Mouse (Mus musculus) embryonic facial prominence, embryonic 14.5 days (tissue): ENCODE results near the gene Krt81. TPM values are rescaled to one million over a fixed set of nuclear protein-coding genes. Genes with fewer than 3 reads are reported as not detected.

Experiments
- ATAC-seq: fragments of 200-750 bp; cut with Nextera tagmentation; 2 replicates; pipeline ENCODE4 v1.8.0; 2017; ENCODE audit warnings: low read depth, moderate number of reproducible peaks, moderate TSS enrichment
- DNase-seq: peaks from one replicate; pipeline ENCODE4 v3.0.0-alpha.2; 2015; ENCODE audit warnings: low spot score
- H3K27ac ChIP-seq: fragments of 300-500 bp; sonication (generic); replicated peaks from 2 replicates; pipeline ENCODE4 v1.5.1; 2014; ENCODE audit warnings: low read depth, mild to moderate bottlenecking, low read length, moderate library complexity
- H3K27me3 ChIP-seq: fragments of 300-500 bp; sonication (generic); replicated peaks from 2 replicates; pipeline ENCODE4 v1.6.1; 2014; ENCODE audit warnings: low read length; ENCODE audit not compliant: control insufficient read depth, insufficient read depth
- H3K36me3 ChIP-seq: fragments of 300-500 bp; sonication (generic); 2 replicates; pipeline ENCODE4 v1.6.1; 2014; ENCODE audit warnings: low read length, mixed read lengths; ENCODE audit not compliant: control insufficient read depth, insufficient read depth
- H3K4me1 ChIP-seq: fragments of 300-500 bp; sonication (generic); 2 replicates; pipeline ENCODE4 v1.6.1; 2014; ENCODE audit warnings: antibody characterized with exemption, low read length; ENCODE audit not compliant: control insufficient read depth, insufficient read depth
- H3K4me2 ChIP-seq: fragments of 300-500 bp; sonication (generic); 2 replicates; pipeline ENCODE4 v1.6.1; 2014; ENCODE audit warnings: low read depth, mild to moderate bottlenecking, low read length, moderate library complexity, mixed read lengths
- H3K4me3 ChIP-seq: fragments of 300-500 bp; sonication (generic); 2 replicates; pipeline ENCODE4 v1.5.1; 2014; ENCODE audit warnings: low read depth, mild to moderate bottlenecking, low read length
- H3K9ac ChIP-seq: fragments of 300-500 bp; sonication (generic); 2 replicates; pipeline ENCODE4 v1.6.1; 2014; ENCODE audit warnings: low read depth, mild to moderate bottlenecking, low read length, moderate library complexity, mixed read lengths
- H3K9me3 ChIP-seq: fragments of 300-500 bp; sonication (generic); 2 replicates; pipeline ENCODE4 v1.6.1; 2016; ENCODE audit warnings: low read length; ENCODE audit not compliant: control insufficient read depth
- WGBS: fragments of 180-500 bp; shearing (Covaris S2); extraction: QIAGEN DNeasy Blood & Tissue Kit; methylation state at CpG from one replicate; pipeline ENCODE4 v1.1.7; 2014; 5-methylcytosine and 5-hydroxymethylcytosine counted together
- polyA plus RNA-seq: library from polyadenylated mRNA; unstranded; fragments of >200 nt; fragmentation: Nextera tagmentation; extraction: Ambion mirVana; gene quantifications from 2 replicates; pipeline ENCODE4 v1.2.1, GENCODE M21; 2014

Gene Krt81
- polyA plus RNA-seq = not detected in 2 replicates

- no peak within 1 kb of the TSS for H3K27ac ChIP-seq
- H3K27me3 ChIP-seq = no peaks in the 10 kb centered on the region
- WGBS = 84% methylated on average over 12 of the region's 13 CpGs
- ATAC-seq = no peak
- H3K9me3 ChIP-seq = no peaks in the 10 kb centered on the region
- H3K4me3 ChIP-seq = no peak within 1 kb of the TSS
- H3K36me3 ChIP-seq = no peaks in the 10 kb centered on the region
- H3K9ac ChIP-seq = no peak within 1 kb of the TSS
- H3K4me2 ChIP-seq = no peak within 1 kb of the TSS
- 0 out of 2 replicates have a peak, but pooled peaks cover 4% of the 10 kb centered on the region for H3K4me1 ChIP-seq
- DNase-seq = no peak
Observed at GRCm38 (mm10) chr15:101463651-101464050, at the start of gene Krt81. Gene Krt81 (minus strand): TSS chr15:101463751.

- Histone ChIP-seq H3K9me3 (no peaks in the 10 kb centered on the region), H3K4me3 (no peak overlapping the region), H3K27ac (no peak overlapping the region), H3K4me2 (no peak overlapping the region), H3K36me3 (no peaks in the 10 kb centered on the region), H3K9ac (no peak overlapping the region), H3K27me3 (no peaks in the 10 kb centered on the region), H3K4me1 (no peaks in the 10 kb centered on the region)
- ATAC-seq (no peak), DNase-seq (peak; percentile 42)
- 63% methylated on average over 9 of the region's 9 CpGs for WGBS
Observed at GRCm38 (mm10) chr15:101508247-101508646, 44.7 kb upstream of the Krt81 start.

DNA sequence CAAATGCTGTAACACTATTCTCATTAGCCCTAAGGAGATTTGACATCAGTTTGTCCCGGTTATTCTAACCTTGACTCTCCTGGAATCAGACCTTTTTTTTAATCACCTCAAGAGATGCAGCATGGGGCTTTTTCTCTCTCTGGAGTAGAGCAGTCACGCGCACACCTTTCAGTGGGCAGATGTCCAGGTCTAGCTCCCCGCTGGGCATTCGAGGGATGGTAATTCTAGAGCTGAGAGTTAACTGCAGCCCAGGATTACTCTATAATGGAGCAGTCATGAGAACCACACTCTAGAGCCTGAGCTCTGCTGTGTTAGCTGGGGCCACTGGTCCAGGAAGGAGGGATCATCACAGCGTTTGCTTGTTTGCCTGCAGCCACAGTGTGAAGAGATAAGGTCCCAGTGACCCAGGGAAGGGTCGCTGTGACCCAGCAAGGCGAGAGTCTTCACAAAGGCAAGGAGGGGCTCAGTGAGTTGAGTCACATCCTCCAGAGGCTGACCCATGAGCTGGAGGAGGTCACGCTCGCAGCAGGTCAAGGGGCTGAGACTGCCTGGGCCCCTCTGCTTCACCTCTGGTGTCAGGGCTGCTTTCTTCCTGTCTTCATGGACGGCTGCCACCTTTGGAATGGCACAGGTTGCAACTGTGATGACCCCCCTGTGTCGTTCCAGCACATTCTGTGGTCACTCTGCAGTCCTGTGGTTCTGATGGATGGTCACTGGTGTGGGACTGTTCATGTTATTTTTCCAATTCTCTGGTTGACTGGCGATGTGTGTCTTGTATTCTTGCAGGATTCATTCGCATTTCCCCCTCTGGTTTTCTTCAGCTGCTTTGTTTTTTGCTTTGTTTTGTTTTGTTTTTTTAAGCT is 43.6 kb upstream of the Krt81 start:
- Histone ChIP-seq H3K27me3 (no peaks in the 10 kb centered on the region), H3K4me1 (no peaks in the 10 kb centered on the region), H3K9ac (no peak overlapping the region), H3K4me2 (no peak overlapping the region), H3K9me3 (no peaks in the 10 kb centered on the region), H3K36me3 (no peaks in the 10 kb centered on the region), H3K4me3 (no peak overlapping the region), H3K27ac (no peak overlapping the region)
- DNase-seq (no peak), ATAC-seq (no peak)
- 42% methylated on average over 14 of the region's 14 CpGs for WGBS

- no peak for ATAC-seq
- DNase-seq = peak; percentile 22
- 69% methylated on average over 2 of the region's 2 CpGs for WGBS
Observed at GRCm38 (mm10) chr15:101497181-101497580, 33.6 kb upstream of the Krt81 start.

GRCm38 (mm10) chr15:101495266-101495665 is 31.7 kb upstream of the Krt81 start:
- no peaks in the 10 kb centered on the region for H3K4me1 ChIP-seq
- WGBS = 64% methylated on average over 8 of the region's 8 CpGs

More at GRCm38 (mm10) chr15:101497181-101497580, 33.6 kb upstream of the Krt81 start:
- Histone ChIP-seq H3K9me3 (no peaks in the 10 kb centered on the region), H3K27ac (no peak overlapping the region), H3K27me3 (no peaks in the 10 kb centered on the region), H3K4me3 (no peak overlapping the region), H3K4me2 (no peak overlapping the region), H3K36me3 (no peaks in the 10 kb centered on the region), H3K4me1 (no peaks in the 10 kb centered on the region), H3K9ac (no peak overlapping the region)

DNA sequence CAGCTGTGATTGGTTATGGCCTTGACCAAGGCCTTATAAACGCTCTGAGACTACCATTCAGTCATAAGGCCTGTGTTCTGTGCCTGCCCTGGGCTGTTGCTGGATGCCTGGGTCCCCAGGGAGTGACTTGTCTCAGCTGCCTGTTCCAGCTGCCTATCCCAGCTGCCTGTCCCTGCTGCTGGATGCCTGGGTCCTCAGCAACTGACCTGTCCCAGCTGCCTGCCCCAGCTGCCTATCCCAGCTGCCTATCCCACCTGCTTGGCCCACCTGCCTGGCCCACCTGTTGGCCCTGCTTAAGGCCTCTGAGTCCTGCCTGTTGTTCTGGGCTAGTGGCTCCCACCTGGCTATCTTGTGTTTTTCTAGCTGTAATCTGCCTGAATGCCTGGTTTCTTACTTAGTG is 30.7 kb upstream of the Krt81 start:
- Histone ChIP-seq H3K9me3 (no peaks in the 10 kb centered on the region), H3K36me3 (no peaks in the 10 kb centered on the region), H3K4me1 (no peaks in the 10 kb centered on the region), H3K27ac (no peak overlapping the region), H3K4me3 (no peak overlapping the region), H3K27me3 (no peaks in the 10 kb centered on the region), H3K9ac (no peak overlapping the region), H3K4me2 (no peak overlapping the region)
- no peak for DNase-seq
- ATAC-seq = no peak
- WGBS = 57% methylated on average over 1 of the region's 1 CpGs

More at GRCm38 (mm10) chr15:101495266-101495665, 31.7 kb upstream of the Krt81 start:
- Histone ChIP-seq H3K36me3 (no peaks in the 10 kb centered on the region), H3K27me3 (no peaks in the 10 kb centered on the region), H3K9me3 (no peaks in the 10 kb centered on the region), H3K4me3 (no peak overlapping the region), H3K27ac (no peak overlapping the region), H3K9ac (no peak overlapping the region), H3K4me2 (no peak overlapping the region)
- ATAC-seq (no peak), DNase-seq (no peak)

- WGBS = 85% methylated on average over 6 of the region's 6 CpGs
- Histone ChIP-seq H3K27me3 (no peaks in the 10 kb centered on the region), H3K9me3 (no peaks in the 10 kb centered on the region), H3K9ac (no peak overlapping the region), H3K27ac (no peak overlapping the region), H3K4me2 (no peak overlapping the region), H3K4me3 (no peak overlapping the region), H3K36me3 (no peaks in the 10 kb centered on the region), H3K4me1 (no peaks in the 10 kb centered on the region)
- DNase-seq (no peak), ATAC-seq (no peak)
Observed at GRCm38 (mm10) chr15:101493713-101494112, 30.2 kb upstream of the Krt81 start.

GRCm38 (mm10) chr15:101492718-101493117 is 29.2 kb upstream of the Krt81 start:
- DNase-seq (no peak), ATAC-seq (no peak)
- Histone ChIP-seq H3K9me3 (no peaks in the 10 kb centered on the region), H3K4me3 (no peak overlapping the region), H3K27me3 (no peaks in the 10 kb centered on the region), H3K27ac (no peak overlapping the region), H3K36me3 (no peaks in the 10 kb centered on the region), H3K4me1 (no peaks in the 10 kb centered on the region), H3K9ac (no peak overlapping the region), H3K4me2 (no peak overlapping the region)
- WGBS = 56% methylated on average over 8 of the region's 8 CpGs

DNA sequence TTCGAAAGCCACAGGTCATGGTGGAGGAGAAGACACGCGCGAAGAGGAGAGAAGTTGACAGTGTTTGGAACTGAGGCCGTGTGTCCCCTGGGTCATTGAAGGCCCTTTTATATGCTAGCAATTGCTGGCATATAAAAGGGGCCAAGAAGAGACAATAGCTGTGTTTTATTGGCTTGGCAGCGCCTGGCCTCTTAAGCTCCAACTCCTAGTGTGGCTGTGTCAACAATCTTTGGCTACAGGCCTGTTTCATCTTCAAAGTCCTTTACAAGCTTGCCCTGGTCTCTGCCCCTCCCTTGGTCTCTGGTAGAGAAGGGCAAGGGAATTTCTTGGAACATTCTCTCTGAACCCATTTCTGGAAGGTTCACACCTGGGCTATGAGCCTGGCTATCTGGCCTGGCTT is 27.9 kb upstream of the Krt81 start, which contains the start of gene Krt83:
TSS of gene Krt83 (minus strand) at position 82 of the 400 bp plus-strand sequence.
- H3K4me1 ChIP-seq = no peaks in the 10 kb centered on the region
- DNase-seq (no peak), ATAC-seq (no peak)
- 90% methylated on average over 6 of the region's 6 CpGs for whole genome bisulfite sequencing
- no peaks in the 10 kb centered on the region for H3K36me3 ChIP-seq
- no peak within 1 kb of the TSS for H3K9ac ChIP-seq
- no peak within 1 kb of the TSS for H3K4me3 ChIP-seq
- no peak within 1 kb of the TSS for H3K4me2 ChIP-seq
- no peak within 1 kb of the TSS for H3K27ac ChIP-seq
- no peaks in the 10 kb centered on the region for H3K9me3 ChIP-seq
- no peaks in the 10 kb centered on the region for H3K27me3 ChIP-seq
